10 mouse cellular contexts compared by ENCODE assay signal in the genomic region with DNA sequence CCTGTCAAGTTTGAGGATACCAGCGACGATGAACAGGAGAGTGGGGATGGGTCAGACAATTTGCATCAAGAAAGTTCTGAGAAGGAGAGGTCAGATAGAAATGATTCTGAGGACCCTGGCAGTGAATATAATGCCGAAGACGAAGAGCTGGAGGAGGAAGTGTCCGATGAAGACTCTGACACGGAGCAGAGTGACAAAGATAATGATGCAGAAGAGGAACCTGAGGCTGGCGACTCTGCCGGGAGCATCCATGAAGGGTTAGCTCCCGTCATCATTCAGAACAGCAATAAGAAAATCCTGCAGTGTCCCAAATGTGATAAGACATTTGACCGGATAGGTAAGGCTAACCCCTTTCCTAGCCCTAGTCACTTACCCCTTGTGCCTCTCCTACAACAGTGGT. TPM values are rescaled to one million over a fixed set of nuclear protein-coding genes. Genes with fewer than 3 reads are reported as not detected.
A peak's percentile ranks its signal among the peaks of the same experiment; 100 is the strongest.
DNase-seq lines count a peak whose midpoint lies in the region; ATAC-seq and TF ChIP-seq lines count a peak whose summit lies in the region.
"Had no signal": no experiment of that assay in that cellular context is flagged by ENCODE, and none has a peak within 500 bp of the region (broad histone marks: within the 10 kb centered on the region; RNA-seq: fewer than 3 reads in every experiment).

No protein-coding gene starts in this region.

- intact Hi-C loops in heart, postnatal 14 days (cut with DNase I), result loop anchor here (5.0 kb wide), 1 partner anchor 33 kb away; no protein-coding TSS in a partner anchor

- H3K4me1 ChIP-seq in heart, embryonic 15.5 days (replicated peaks), result peaks cover 35% of the 10 kb centered on the region
- peaks cover 36% of the 10 kb centered on the region for H3K4me1 ChIP-seq in embryonic facial prominence, embryonic 10.5 days
- H3K4me1 ChIP-seq in intestine, embryonic 15.5 days (replicated peaks), result peaks cover 15% of the 10 kb centered on the region

- H3K27me3 ChIP-seq in heart, embryonic 15.5 days, result no peaks in the 10 kb centered on the region
- no peaks in the 10 kb centered on the region for H3K27me3 ChIP-seq in embryonic facial prominence, embryonic 10.5 days (replicated peaks; ENCODE audit: low read depth, poor library complexity, severe bottlenecking)
- H3K27me3 ChIP-seq in intestine, embryonic 15.5 days (replicated peaks), result no peaks in the 10 kb centered on the region
- no peaks in the 10 kb centered on the region for H3K27me3 ChIP-seq in myocyte (ENCODE audit: control insufficient read depth, insufficient read depth, insufficient read length)

- peak overlapping the region; percentile 90 for H3K4me3 ChIP-seq in heart, embryonic 15.5 days
- peak overlapping the region; percentile 87 for H3K4me3 ChIP-seq in embryonic facial prominence, embryonic 10.5 days
- peak overlapping the region; percentile 11 for H3K4me3 ChIP-seq in intestine, embryonic 15.5 days (replicated peaks)
- H3K4me3 ChIP-seq in myocyte, result peak overlapping the region; percentile 80

- peak overlapping the region; percentile 71 for H3K4me2 ChIP-seq in heart, embryonic 15.5 days
- peak overlapping the region; percentile 66 for H3K4me2 ChIP-seq in intestine, embryonic 15.5 days (replicated peaks)
- H3K4me2 ChIP-seq in myocyte (ENCODE audit: low read depth), result peak overlapping the region; percentile 98

- H3K36me3 ChIP-seq in heart, embryonic 15.5 days, result peaks cover 1% of the 10 kb centered on the region
- peaks cover 21% of the 10 kb centered on the region for H3K36me3 ChIP-seq in embryonic facial prominence, embryonic 10.5 days (replicated peaks)
- H3K36me3 ChIP-seq in intestine, embryonic 15.5 days, result no peaks in the 10 kb centered on the region; the same call in 1 of the 2 replicates
- H3K36me3 ChIP-seq in myocyte (ENCODE audit: control insufficient read depth, insufficient read depth), result peaks cover 6% of the 10 kb centered on the region

- peak overlapping the region; percentile 92 for H3K9ac ChIP-seq in heart, embryonic 15.5 days
- peak overlapping the region; percentile 23; the same call in 1 of the 2 replicates for H3K9ac ChIP-seq in intestine, embryonic 15.5 days

- no peak overlapping the region for H3K27ac ChIP-seq in heart, embryonic 15.5 days
- no peak overlapping the region for H3K27ac ChIP-seq in embryonic facial prominence, embryonic 10.5 days (replicated peaks)
- no peak overlapping the region for H3K27ac ChIP-seq in intestine, embryonic 15.5 days

- no peaks in the 10 kb centered on the region for H3K9me3 ChIP-seq in heart, embryonic 15.5 days (replicated peaks)
- H3K9me3 ChIP-seq in embryonic facial prominence, embryonic 10.5 days, result no peaks in the 10 kb centered on the region
- H3K9me3 ChIP-seq in intestine, embryonic 15.5 days, result no peaks in the 10 kb centered on the region

- 19% methylated on average over 10 of the region's 10 CpGs for WGBS in heart, embryonic 15.5 days
- 73% methylated on average over 10 of the region's 10 CpGs for WGBS in embryonic facial prominence, embryonic 10.5 days
- 52% methylated on average over 10 of the region's 10 CpGs for WGBS in intestine, embryonic 15.5 days

- no peak for TF ChIP-seq POLR2A in myocyte (IDR thresholded peaks at IDR 0.05; ENCODE audit: insufficient read length, low read depth)

- peaks cover 47% of the 10 kb centered on the region for H3K79me2 ChIP-seq in myocyte (ENCODE audit: control insufficient read depth, insufficient read depth)

- ATAC-seq in heart, embryonic 15.5 days (replicated peaks; ENCODE audit: insufficient number of reproducible peaks, insufficient read depth, low FRiP score, low read depth), result no peak
- ATAC-seq in intestine, embryonic 15.5 days, result no peak
- ATAC-seq: Patski had no signal

- no peak overlapping the region for H3ac ChIP-seq in myocyte (ENCODE audit: control insufficient read depth, insufficient read length)

- no peak for DNase-seq in heart, postnatal 14 days
- no peak for DNase-seq in embryonic facial prominence, embryonic 10.5 days (ENCODE audit: low spot score)
- no peak for DNase-seq in embryo, embryonic 9.5 days (ENCODE audit: extremely low spot score)
- DNase-seq in right cerebral cortex, adult 18-20 months, result no peak
- DNase-seq in layer of hippocampus, adult 9-10 months (ENCODE audit: low spot score), result no peak

TF ChIP-seq in myocyte, 11 proteins besides CTCF, POLR2A, EP300 and RAD21:
- no peak for TF ChIP-seq USF1 (IDR thresholded peaks at IDR 0.05; ENCODE audit: low read depth)
- no peak for TF ChIP-seq E2F4 (IDR thresholded peaks at IDR 0.05; ENCODE audit: insufficient read depth)
- no peak for TF ChIP-seq MYOD1 (IDR thresholded peaks at IDR 0.05; ENCODE audit: control insufficient read depth in 1 of 3, insufficient read length in 2 of 3, low read depth in 2 of 3)
- TF ChIP-seq TCF3 (IDR thresholded peaks at IDR 0.05; ENCODE audit: insufficient read length, low read depth), result no peak
- no peak for TF ChIP-seq REST (IDR thresholded peaks at IDR 0.05; ENCODE audit: insufficient read depth, insufficient read length)
- TF ChIP-seq SRF (IDR thresholded peaks at IDR 0.05; ENCODE audit: control insufficient read depth, insufficient read length, low read depth), result no peak
- TF ChIP-seq MAX (IDR thresholded peaks at IDR 0.05; ENCODE audit: low read depth), result no peak
- no peak for TF ChIP-seq POLR2AphosphoS2 (IDR thresholded peaks at IDR 0.05; ENCODE audit: insufficient read length, low read depth)
- TF ChIP-seq CEBPB (IDR thresholded peaks at IDR 0.05; ENCODE audit: insufficient read depth, poor library complexity, severe bottlenecking), result no peak
- TF ChIP-seq TCF12 (IDR thresholded peaks at IDR 0.05; ENCODE audit: insufficient read depth, poor library complexity, severe bottlenecking), result no peak
- TF ChIP-seq MYOG (IDR thresholded peaks at IDR 0.05; ENCODE audit: control insufficient read depth in 1 of 3, insufficient read depth in 1 of 3, insufficient read length in 2 of 3, low read depth in 2 of 3), result no peak

RNA-seq across cellular contexts. Expression of a gene that starts 1.8 kb away (rescaled TPM):
- 6.5 and 6.9 TPM in 2 replicates for polyA plus RNA-seq in heart, embryonic 15.5 days (2015; fragmentation: Nextera tagmentation; extraction: Ambion mirVana)
- total RNA-seq in heart, postnatal 14 days (2021), result 10 to 100 TPM; 23.4 to 24.9 TPM
- 10.8 and 11.1 TPM in 2 replicates for polyA plus RNA-seq in embryonic facial prominence, embryonic 10.5 days (2016; fragmentation: Nextera tagmentation; extraction: Ambion mirVana)
- polyA plus RNA-seq in intestine, embryonic 15.5 days (2015; fragmentation: Nextera tagmentation; extraction: Ambion mirVana), result 6.5 and 8.6 TPM in 2 replicates
- polyA plus RNA-seq in myocyte (2012; fragmentation: generic; extraction: Trizol), result 2.0 TPM

RNA-seq across cellular contexts. Expression of a gene that starts 30.6 kb away (rescaled TPM):
- polyA plus RNA-seq in heart, embryonic 15.5 days (2015; fragmentation: Nextera tagmentation; extraction: Ambion mirVana), result 10.6 and 10.8 TPM in 2 replicates
- total RNA-seq in heart, postnatal 14 days (2021), result 1 to 10 TPM; 3.0 to 5.3 TPM
- 20.2 and 21.8 TPM in 2 replicates for polyA plus RNA-seq in embryonic facial prominence, embryonic 10.5 days (2016; fragmentation: Nextera tagmentation; extraction: Ambion mirVana)
- polyA plus RNA-seq in intestine, embryonic 15.5 days (2015; fragmentation: Nextera tagmentation; extraction: Ambion mirVana), result 10.6 and 12.6 TPM in 2 replicates
- polyA plus RNA-seq in myocyte (2012; fragmentation: generic; extraction: Trizol), result 2.4 TPM

RNA-seq across cellular contexts. Expression of a gene that starts 47.0 kb away (rescaled TPM):
- 0.04 and 0.09 TPM in 2 replicates for polyA plus RNA-seq in heart, embryonic 15.5 days (2015; fragmentation: Nextera tagmentation; extraction: Ambion mirVana)
- under 1 TPM; 0.20 to 0.45 TPM for total RNA-seq in heart, postnatal 14 days (2021)
- 0.25 and 0.38 TPM in 2 replicates for polyA plus RNA-seq in embryonic facial prominence, embryonic 10.5 days (2016; fragmentation: Nextera tagmentation; extraction: Ambion mirVana)
- 0.05 and 0.10 TPM in 2 replicates for polyA plus RNA-seq in intestine, embryonic 15.5 days (2015; fragmentation: Nextera tagmentation; extraction: Ambion mirVana)
- polyA plus RNA-seq in myocyte (2012; fragmentation: generic; extraction: Trizol), result 0.08 TPM
- total RNA-seq: monocyte, adult 5-6 weeks had no signal

Comparison
In these comparisons a context has a peak if more than half of its experiments do, and no peak if none do; other contexts are left out.
1. H3K4me3 ChIP-seq: peak in every context shown above with its lines; median percentile 90 in heart, embryonic 15.5 days; 87 in embryonic facial prominence, embryonic 10.5 days; 80 in myocyte; 11 in intestine, embryonic 15.5 days.